Mouse (Mus musculus) liver, adult 2 months (tissue): ENCODE data around the gene Tead1. TPM values are rescaled to one million over a fixed set of nuclear protein-coding genes. Genes with fewer than 3 reads are reported as not detected.
A peak's percentile ranks its signal among the peaks of the same experiment; 100 is the strongest.

Experiments used
- DNase-seq: peaks from one replicate; pipeline ENCODE4 v3.0.0-alpha.2; 2011; ENCODE audit warnings: low read depth, low spot score; ENCODE audit errors: extremely low read depth
- H3K27ac ChIP-seq: fragments of 200-500 bp; replicated peaks from 2 replicates; pipeline ENCODE4 v1.5.1; 2012; ENCODE audit warnings: low read depth, mild to moderate bottlenecking, control low read depth, inconsistent platforms, low read length; ENCODE audit not compliant: insufficient read depth
- H3K27me3 ChIP-seq: fragments of 200-500 bp; 2 replicates; pipeline ENCODE4 v1.6.1; 2012; ENCODE audit warnings: mild to moderate bottlenecking, moderate library complexity, low read length, inconsistent platforms; ENCODE audit not compliant: control insufficient read depth, insufficient read depth
- H3K36me3 ChIP-seq: fragments of 200-500 bp; 2 replicates; pipeline ENCODE4 v1.6.1; 2012; ENCODE audit warnings: low read length, inconsistent platforms; ENCODE audit not compliant: control insufficient read depth, insufficient read depth
- H3K4me1 ChIP-seq: fragments of 200-500 bp; 2 replicates; pipeline ENCODE4 v1.6.1; 2011; ENCODE audit warnings: low read length; ENCODE audit not compliant: control insufficient read depth, insufficient read depth
- H3K4me3 ChIP-seq: fragments of 200-500 bp; 2 replicates; pipeline ENCODE4 v1.5.1; 2011; ENCODE audit warnings: low read depth, mild to moderate bottlenecking, control low read depth, low read length, moderate library complexity; ENCODE audit not compliant: insufficient read depth
- H3K79me2 ChIP-seq: fragments of 200-500 bp; 2 replicates; pipeline ENCODE4 v1.6.1; 2012; ENCODE audit warnings: inconsistent platforms, mild to moderate bottlenecking, low read length, moderate library complexity; ENCODE audit not compliant: control insufficient read depth, insufficient read depth
- H3K9ac ChIP-seq: fragments of 200-500 bp; 2 replicates; pipeline ENCODE4 v1.6.1; 2012; ENCODE audit warnings: low read depth, mild to moderate bottlenecking, control low read depth, inconsistent platforms, low read length
- CTCF ChIP-seq: fragments of 200-500 bp; IDR thresholded peaks from 2 replicates; pipeline ENCODE4 v1.5.1; 2011; ENCODE audit warnings: low read depth, low read length, control low read depth
- POLR2A ChIP-seq: fragments of 200-500 bp; IDR thresholded peaks from 2 replicates; pipeline ENCODE4 v1.6.1; 2011; ENCODE audit warnings: low read length, control low read depth; ENCODE audit not compliant: insufficient read depth; ENCODE audit errors: extremely low read depth
- WGBS: fragments of 180-500 bp; shearing (Covaris S2); methylation state at CpG from one replicate; pipeline ENCODE4 v1.1.7; 2018; 5-methylcytosine and 5-hydroxymethylcytosine counted together
- polyA plus RNA-seq: library from polyadenylated mRNA; depleted of rRNA; stranded (reverse); fragments of >200 nt; gene quantifications from 2 replicates; pipeline ENCODE4 v1.2.3, GENCODE M21; 2012
- total RNA-seq: library from RNA; depleted of rRNA; stranded (reverse); fragments of >200 nt; gene quantifications from 2 replicates; pipeline ENCODE4 v1.2.3, GENCODE M21; 2014

Tead1 gene
- total and polyA plus RNA-seq, 2 experiments = 2.3 to 4.1 TPM

- peak; percentile 67 for DNase-seq
- Histone ChIP-seq H3K27me3 (no peaks in the 10 kb centered on the region), H3K79me2 (peaks cover 4% of the 10 kb centered on the region), H3K4me1 (no peaks in the 10 kb centered on the region), H3K36me3 (no peaks in the 10 kb centered on the region), H3K4me3 (no peak overlapping the region), H3K9ac (no peak overlapping the region), H3K27ac (no peak overlapping the region)
- TF ChIP-seq CTCF (no peak), POLR2A (no peak)
- whole genome bisulfite sequencing = 33% methylated on average over 4 of the region's 4 CpGs
Measured at GRCm38 (mm10) chr7:112773601-112774000, 94.5 kb downstream of the Tead1 start.

- Histone ChIP-seq H3K27me3 (no peaks in the 10 kb centered on the region), H3K79me2 (peaks cover 8% of the 10 kb centered on the region), H3K4me1 (no peaks in the 10 kb centered on the region), H3K36me3 (no peaks in the 10 kb centered on the region), H3K9ac (no peak overlapping the region), H3K27ac (no peak overlapping the region), H3K4me3 (no peak overlapping the region)
- no peak for DNase-seq
- TF ChIP-seq POLR2A (no peak), CTCF (no peak)
- 87% methylated on average over 5 of the region's 5 CpGs for WGBS
Measured at GRCm38 (mm10) chr7:112775816-112776215, 96.7 kb downstream of the Tead1 start.

- peaks cover 4% of the 10 kb centered on the region for H3K79me2 ChIP-seq
- WGBS = 91% methylated on average over 5 of the region's 5 CpGs
- no peak for DNase-seq
Measured at GRCm38 (mm10) chr7:112776670-112777069, 97.6 kb downstream of the Tead1 start.

GRCm38 (mm10) chr7:112779636-112780035 is 100.5 kb downstream of the Tead1 start:
- Histone ChIP-seq H3K4me3 (no peak overlapping the region), H3K9ac (no peak overlapping the region), H3K27me3 (no peaks in the 10 kb centered on the region), H3K79me2 (peaks cover 4% of the 10 kb centered on the region), H3K4me1 (no peaks in the 10 kb centered on the region), H3K36me3 (no peaks in the 10 kb centered on the region), H3K27ac (no peak overlapping the region)
- WGBS = 90% methylated on average over 6 of the region's 6 CpGs
- TF ChIP-seq POLR2A = no peak
- no peak for TF ChIP-seq CTCF
- no peak for DNase-seq

More at GRCm38 (mm10) chr7:112776670-112777069, 97.6 kb downstream of the Tead1 start:
- Histone ChIP-seq H3K4me1 (no peaks in the 10 kb centered on the region), H3K9ac (no peak overlapping the region), H3K27me3 (no peaks in the 10 kb centered on the region), H3K27ac (no peak overlapping the region), H3K36me3 (no peaks in the 10 kb centered on the region), H3K4me3 (no peak overlapping the region)
- TF ChIP-seq POLR2A (no peak), CTCF (no peak)

- H3K27me3 ChIP-seq = no peaks in the 10 kb centered on the region
- no peaks in the 10 kb centered on the region for H3K36me3 ChIP-seq
- 91% methylated on average over 6 of the region's 6 CpGs for WGBS
- DNase-seq = no peak
- TF ChIP-seq POLR2A (no peak), CTCF (no peak)
- H3K4me3 ChIP-seq = no peak overlapping the region
- peaks cover 4% of the 10 kb centered on the region; the same call in 1 of the 2 replicates for H3K79me2 ChIP-seq
- H3K4me1 ChIP-seq = no peaks in the 10 kb centered on the region
- H3K9ac ChIP-seq = no peak overlapping the region
- no peak overlapping the region for H3K27ac ChIP-seq
Measured at GRCm38 (mm10) chr7:112780910-112781309, 101.8 kb downstream of the Tead1 start.

- H3K27me3 ChIP-seq = no peaks in the 10 kb centered on the region
- H3K4me3 ChIP-seq = no peak overlapping the region
- whole genome bisulfite sequencing = 92% methylated on average over 8 of the region's 8 CpGs
- H3K9ac ChIP-seq = no peak overlapping the region
- H3K36me3 ChIP-seq = no peaks in the 10 kb centered on the region
- TF ChIP-seq POLR2A (no peak), CTCF (no peak)
- H3K27ac ChIP-seq = no peak overlapping the region
- peaks cover 4% of the 10 kb centered on the region; the same call in 1 of the 2 replicates for H3K79me2 ChIP-seq
- DNase-seq = no peak
- H3K4me1 ChIP-seq = peaks cover 5% of the 10 kb centered on the region
Measured at GRCm38 (mm10) chr7:112781987-112782386, 102.9 kb downstream of the Tead1 start.
